Mouse (Mus musculus): ENCODE data around the gene Rsph4a.
"Not testable (repeated sequence)": the region's sequence is repeated elsewhere in the genome, so short reads cannot be mapped to it uniquely, and the experiment has no call there.

GRCm38 (mm10) chr10:33901520-33901919 lies 3.4 kb upstream of the Rsph4a start:
- not testable (repeated sequence) for TF ChIP-seq EP300, CTCF (IDR thresholded peaks at IDR 0.05; ENCODE audit: low read depth)

Measured in liver, postnatal 0 days (tissue).